Mouse (Mus musculus): Measurements from ENCODE around the gene Lhfpl5. TPM values are rescaled to one million over a fixed set of nuclear protein-coding genes. Genes with fewer than 3 reads are reported as not detected.

The Lhfpl5 gene
- 2.0 and 2.2 TPM in 2 replicates for polyA plus RNA-seq (2014; fragmentation: Nextera tagmentation; extraction: Ambion mirVana)

DNA sequence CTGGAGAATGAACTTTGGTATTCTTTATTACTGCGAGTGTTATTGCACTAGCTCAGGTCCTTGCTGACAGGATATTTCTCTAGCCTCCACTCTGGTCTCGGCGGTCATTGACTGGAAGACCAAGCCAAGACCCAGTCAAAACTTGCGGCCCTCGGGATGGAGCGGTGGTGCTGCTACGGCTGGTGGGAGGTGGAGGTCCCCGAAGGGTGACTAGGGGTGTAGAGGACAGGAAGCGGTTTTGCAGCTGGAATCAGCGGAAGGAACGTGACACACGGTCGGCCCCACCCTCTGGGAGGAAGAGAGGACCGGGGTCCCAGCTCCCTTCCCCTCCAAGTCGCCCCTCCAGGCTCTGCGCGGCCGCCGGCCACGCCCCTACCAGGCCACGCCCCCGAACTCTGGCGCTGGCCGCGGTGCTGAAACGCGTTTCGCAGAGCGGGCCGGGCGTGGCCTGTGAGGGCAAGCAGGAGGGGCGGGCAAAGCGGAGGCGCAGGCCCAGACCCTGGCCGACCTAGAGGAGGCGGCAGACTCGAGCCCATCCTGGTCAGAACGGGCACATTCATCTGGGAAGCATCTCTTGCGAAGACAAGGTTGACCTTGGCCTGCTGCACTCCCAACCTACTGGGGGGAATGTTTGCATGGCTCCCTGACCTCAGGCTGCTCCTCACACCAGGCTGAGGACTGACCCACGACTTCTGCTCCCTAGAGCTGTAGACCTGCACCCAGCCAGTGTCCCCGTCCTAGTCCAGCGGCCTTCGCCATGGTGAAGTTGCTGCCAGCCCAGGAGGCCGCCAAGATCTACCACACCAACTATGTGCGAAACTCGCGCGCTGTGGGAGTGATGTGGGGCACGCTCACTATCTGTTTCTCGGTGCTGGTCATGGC lies at the start of gene Lhfpl5:
Gene Lhfpl5 (plus strand): TSS at position 398 of the 882 bp plus-strand sequence.
- no peaks in the 10 kb centered on the region for H3K27me3 ChIP-seq (ENCODE audit: control insufficient read depth, insufficient read depth, low read length)
- 20% methylated on average over 46 of the region's 50 CpGs for WGBS

DNA sequence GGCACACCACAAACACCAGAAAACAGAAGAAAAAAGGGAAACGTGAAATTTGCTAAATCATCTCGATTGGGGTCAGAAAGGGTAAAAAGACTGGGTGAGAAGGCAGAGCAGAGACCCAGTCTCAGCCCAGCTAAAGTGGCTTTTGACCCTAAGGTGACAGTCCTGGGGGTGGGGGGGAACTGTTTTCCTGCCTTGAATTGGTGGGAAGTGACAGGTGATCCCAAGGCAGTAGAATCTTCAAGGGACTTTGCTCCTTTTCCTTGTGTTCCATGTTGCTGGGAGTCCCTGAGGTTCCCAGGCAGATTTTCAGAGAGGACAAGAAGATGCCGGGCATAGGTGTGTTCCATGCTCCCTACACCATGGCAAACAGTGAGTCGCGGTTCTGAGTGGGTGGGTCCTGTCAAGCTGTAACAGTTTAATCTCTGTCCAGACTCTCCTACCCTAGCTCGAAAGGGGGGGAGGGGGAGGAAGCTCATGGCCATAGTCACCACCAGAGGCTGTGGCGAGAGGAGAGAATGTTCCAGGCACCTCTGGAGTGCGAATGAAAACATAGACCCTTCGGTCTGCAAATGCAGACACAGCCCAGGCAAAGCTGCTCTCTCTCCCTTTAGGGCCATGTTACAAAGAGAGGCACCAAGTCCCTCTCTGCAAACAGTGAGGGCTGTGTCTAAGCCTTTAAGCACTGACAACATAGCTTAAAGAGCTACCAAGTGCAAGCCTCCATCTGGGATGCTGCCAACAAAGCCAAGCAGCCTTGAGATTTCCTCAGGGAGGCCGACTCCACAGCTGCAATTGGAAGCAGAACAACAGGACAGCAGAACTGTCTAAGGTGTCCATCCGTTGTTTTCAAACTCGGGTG lies 48.0 kb upstream of the Lhfpl5 start:
- ATAC-seq (ENCODE audit: low FRiP score), result no peak
- no peak overlapping the region for H3K4me3 ChIP-seq (ENCODE audit: low read depth, low read length)
- peaks cover 10% of the 10 kb centered on the region; the same call in 1 of the 2 replicates for H3K27me3 ChIP-seq (ENCODE audit: control insufficient read depth, insufficient read depth, low read length)
- H3K4me2 ChIP-seq (replicated peaks; ENCODE audit: low read depth, low read length), result no peak overlapping the region
- H3K4me1 ChIP-seq (replicated peaks; ENCODE audit: control insufficient read depth, insufficient read depth, low read length), result 0 out of 2 replicates have a peak, but pooled peaks cover 3% of the 10 kb centered on the region
- H3K27ac ChIP-seq (ENCODE audit: low read depth, low read length), result no peak overlapping the region
- DNase-seq (ENCODE audit: low spot score), result no peak
- WGBS, result 47% methylated on average over 12 of the region's 12 CpGs
- H3K9ac ChIP-seq (ENCODE audit: low read depth, low read length), result no peak overlapping the region
- no peaks in the 10 kb centered on the region for H3K9me3 ChIP-seq (ENCODE audit: control insufficient read depth, low read length)
- H3K36me3 ChIP-seq (ENCODE audit: control insufficient read depth, insufficient read depth, low read length), result no peaks in the 10 kb centered on the region

More for the DNA sequence above, at the start of gene Lhfpl5:
- 0 out of 2 replicates have a peak within 1 kb of the TSS, but pooled peaks have one; percentile 27 for H3K9ac ChIP-seq (ENCODE audit: low read depth, low read length)
- DNase-seq (ENCODE audit: low spot score), result peak; percentile 93
- peak within 1 kb of the TSS; percentile 15 for H3K4me3 ChIP-seq (ENCODE audit: low read depth, low read length)
- no peaks in the 10 kb centered on the region for H3K36me3 ChIP-seq (ENCODE audit: control insufficient read depth, insufficient read depth, low read length)
- 0 out of 2 replicates have a peak, but pooled peaks cover 2% of the 10 kb centered on the region for H3K4me1 ChIP-seq (replicated peaks; ENCODE audit: control insufficient read depth, insufficient read depth, low read length)
- peak; percentile 89 for ATAC-seq (ENCODE audit: low FRiP score)
- H3K4me2 ChIP-seq (replicated peaks; ENCODE audit: low read depth, low read length), result peak within 1 kb of the TSS; percentile 41
- no peak within 1 kb of the TSS for H3K27ac ChIP-seq (ENCODE audit: low read depth, low read length)
- H3K9me3 ChIP-seq (ENCODE audit: control insufficient read depth, low read length), result no peaks in the 10 kb centered on the region

DNA sequence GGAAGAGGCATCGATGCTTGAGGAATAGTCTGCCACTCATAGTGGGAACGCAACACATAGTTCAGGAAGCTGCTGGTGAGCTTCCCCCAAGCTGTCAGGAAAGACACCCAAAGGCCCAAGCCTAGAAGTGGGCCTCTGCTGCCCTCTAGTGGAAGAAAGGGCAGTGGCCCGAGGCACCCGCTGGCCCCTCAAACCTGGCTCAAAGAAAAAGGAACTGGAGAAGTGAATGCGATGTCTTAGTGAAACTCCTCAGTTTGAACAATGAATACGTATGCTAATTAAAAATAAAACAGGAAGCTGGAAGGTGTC lies 47.4 kb upstream of the Lhfpl5 start:
- H3K27ac ChIP-seq (ENCODE audit: low read depth, low read length), result no peak overlapping the region
- peaks cover 11% of the 10 kb centered on the region; the same call in 1 of the 2 replicates for H3K27me3 ChIP-seq (ENCODE audit: control insufficient read depth, insufficient read depth, low read length)
- 7% methylated on average over 6 of the region's 6 CpGs for WGBS
- H3K4me1 ChIP-seq (replicated peaks; ENCODE audit: control insufficient read depth, insufficient read depth, low read length), result 0 out of 2 replicates have a peak, but pooled peaks cover 3% of the 10 kb centered on the region
- H3K4me3 ChIP-seq (ENCODE audit: low read depth, low read length), result no peak overlapping the region
- no peak overlapping the region for H3K9ac ChIP-seq (ENCODE audit: low read depth, low read length)
- no peaks in the 10 kb centered on the region for H3K36me3 ChIP-seq (ENCODE audit: control insufficient read depth, insufficient read depth, low read length)
- H3K9me3 ChIP-seq (ENCODE audit: control insufficient read depth, low read length), result no peaks in the 10 kb centered on the region
- ATAC-seq (ENCODE audit: low FRiP score) (no peak), DNase-seq (ENCODE audit: low spot score) (peak; percentile 91)
- H3K4me2 ChIP-seq (replicated peaks; ENCODE audit: low read depth, low read length), result no peak overlapping the region

DNA sequence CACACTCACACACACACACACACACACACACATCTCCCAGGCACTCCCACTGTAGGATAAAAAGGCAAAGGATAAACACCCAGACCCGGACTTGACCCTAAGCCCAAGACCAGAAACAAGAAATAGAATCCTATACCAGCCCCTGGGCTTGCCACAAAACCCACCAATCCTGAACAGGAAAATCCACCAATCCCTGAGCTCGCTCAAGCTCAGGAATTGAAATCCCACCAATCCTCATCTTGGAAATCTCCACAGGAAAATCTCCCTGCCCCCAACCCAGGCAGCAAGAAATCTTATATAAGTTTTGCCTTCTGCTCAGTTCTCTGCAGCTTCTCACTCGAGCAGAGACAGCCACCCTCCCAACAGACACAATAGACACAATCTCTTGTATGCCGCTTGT lies 46.3 kb upstream of the Lhfpl5 start:
- no peak for ATAC-seq (ENCODE audit: low FRiP score)
- no peak overlapping the region for H3K27ac ChIP-seq (ENCODE audit: low read depth, low read length)
- no peak for DNase-seq (ENCODE audit: low spot score)
- no peak overlapping the region for H3K9ac ChIP-seq (ENCODE audit: low read depth, low read length)
- H3K9me3 ChIP-seq (ENCODE audit: control insufficient read depth, low read length), result no peaks in the 10 kb centered on the region
- no peak overlapping the region for H3K4me3 ChIP-seq (ENCODE audit: low read depth, low read length)
- no peaks in the 10 kb centered on the region for H3K36me3 ChIP-seq (ENCODE audit: control insufficient read depth, insufficient read depth, low read length)
- no peaks in the 10 kb centered on the region for H3K4me1 ChIP-seq (replicated peaks; ENCODE audit: control insufficient read depth, insufficient read depth, low read length)
- WGBS, result 72% methylated on average over 4 of the region's 4 CpGs
- peaks cover 4% of the 10 kb centered on the region; the same call in 1 of the 2 replicates for H3K27me3 ChIP-seq (ENCODE audit: control insufficient read depth, insufficient read depth, low read length)
- no peak overlapping the region for H3K4me2 ChIP-seq (replicated peaks; ENCODE audit: low read depth, low read length)

DNA sequence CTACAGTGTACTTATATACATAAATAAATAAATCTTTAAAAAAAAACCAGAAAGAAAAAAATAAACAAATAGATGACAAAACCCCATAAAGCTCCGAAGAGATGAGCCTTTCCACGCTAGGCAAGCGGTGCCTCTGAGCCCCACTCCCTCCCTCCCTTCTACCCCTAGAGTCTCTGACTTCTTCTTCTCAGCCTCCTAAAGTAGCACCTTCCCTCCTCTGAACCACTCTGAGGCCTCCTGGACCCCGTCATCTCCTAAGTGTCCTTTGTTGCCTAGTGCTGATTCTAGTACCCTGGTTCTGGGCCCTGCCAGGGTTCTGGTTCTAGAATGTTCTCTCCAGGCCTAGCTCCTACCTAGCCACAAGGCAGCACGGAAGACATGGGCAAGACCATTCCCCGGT lies 44.9 kb upstream of the Lhfpl5 start, which contains the start of gene Armc12:
Gene Armc12 (plus strand): TSS at position 301 of the 400 bp plus-strand sequence.
- Histone ChIP-seq H3K4me3 (ENCODE audit: low read depth, low read length) (no peak within 1 kb of the TSS), H3K27me3 (ENCODE audit: control insufficient read depth, insufficient read depth, low read length) (0 out of 2 replicates have a peak, but pooled peaks cover 3% of the 10 kb centered on the region), H3K4me2 (replicated peaks; ENCODE audit: low read depth, low read length) (no peak within 1 kb of the TSS; the same call in 1 of the 2 replicates), H3K9me3 (ENCODE audit: control insufficient read depth, low read length) (no peaks in the 10 kb centered on the region), H3K36me3 (ENCODE audit: control insufficient read depth, insufficient read depth, low read length) (no peaks in the 10 kb centered on the region), H3K4me1 (replicated peaks; ENCODE audit: control insufficient read depth, insufficient read depth, low read length) (no peaks in the 10 kb centered on the region), H3K9ac (ENCODE audit: low read depth, low read length) (no peak within 1 kb of the TSS), H3K27ac (ENCODE audit: low read depth, low read length) (no peak within 1 kb of the TSS)
- ATAC-seq (ENCODE audit: low FRiP score) (no peak), DNase-seq (ENCODE audit: low spot score) (no peak)
- 86% methylated on average over 6 of the region's 6 CpGs for WGBS

DNA sequence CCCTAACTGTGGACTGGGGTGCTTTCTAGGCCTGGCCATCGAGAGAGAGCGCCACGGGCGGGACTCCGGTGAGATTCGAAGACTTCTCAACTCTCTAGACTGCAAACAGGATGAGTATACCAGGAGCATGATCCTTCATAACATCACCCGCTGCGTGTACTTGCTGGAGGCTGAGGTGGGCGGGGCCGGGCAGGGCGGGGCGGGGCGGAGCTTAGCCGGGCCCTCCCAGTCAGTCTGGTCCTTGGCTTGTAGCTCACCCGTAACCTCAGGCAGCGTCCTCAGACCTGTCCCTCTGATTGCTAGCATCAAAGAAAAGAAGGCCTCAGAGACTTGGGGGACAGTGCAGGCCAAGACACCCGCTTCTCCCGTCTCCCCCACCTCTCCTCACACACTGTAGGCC lies 43.5 kb upstream of the Lhfpl5 start:
- DNase-seq (ENCODE audit: low spot score) (peak; percentile 51), ATAC-seq (ENCODE audit: low FRiP score) (no peak)
- H3K4me3 ChIP-seq (ENCODE audit: low read depth, low read length), result no peak overlapping the region
- H3K9ac ChIP-seq (ENCODE audit: low read depth, low read length), result no peak overlapping the region
- WGBS, result 10% methylated on average over 18 of the region's 18 CpGs
- H3K4me1 ChIP-seq (replicated peaks; ENCODE audit: control insufficient read depth, insufficient read depth, low read length), result no peaks in the 10 kb centered on the region
- 0 out of 2 replicates have a peak, but pooled peaks cover 3% of the 10 kb centered on the region for H3K27me3 ChIP-seq (ENCODE audit: control insufficient read depth, insufficient read depth, low read length)
- no peaks in the 10 kb centered on the region for H3K36me3 ChIP-seq (ENCODE audit: control insufficient read depth, insufficient read depth, low read length)
- H3K27ac ChIP-seq (ENCODE audit: low read depth, low read length), result no peak overlapping the region
- H3K4me2 ChIP-seq (replicated peaks; ENCODE audit: low read depth, low read length), result peak overlapping the region; percentile 19; the same call in 1 of the 2 replicates
- no peaks in the 10 kb centered on the region for H3K9me3 ChIP-seq (ENCODE audit: control insufficient read depth, low read length)

DNA sequence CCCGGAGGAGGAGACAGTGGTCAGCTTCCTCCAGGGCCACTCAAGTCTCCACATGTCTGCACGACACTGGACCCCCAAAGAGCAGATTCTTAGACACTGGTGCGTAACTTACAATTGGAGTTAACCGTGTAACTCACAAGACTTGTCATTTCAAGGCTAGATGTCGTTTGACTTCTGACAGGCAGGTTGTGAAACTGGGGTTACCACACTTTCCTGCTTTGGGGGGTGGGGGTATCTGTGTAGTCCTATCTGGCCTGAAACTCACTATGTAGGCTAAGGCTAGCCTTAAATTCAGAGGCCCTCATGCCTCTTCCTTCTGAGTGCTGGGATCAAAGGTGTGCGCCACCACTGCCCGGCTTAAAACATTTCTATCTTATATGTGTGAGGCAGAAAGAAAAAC lies 42.9 kb upstream of the Lhfpl5 start:
- H3K36me3 ChIP-seq (ENCODE audit: control insufficient read depth, insufficient read depth, low read length), result no peaks in the 10 kb centered on the region
- no peaks in the 10 kb centered on the region for H3K4me1 ChIP-seq (replicated peaks; ENCODE audit: control insufficient read depth, insufficient read depth, low read length)
- no peak for DNase-seq (ENCODE audit: low spot score)
- ATAC-seq (ENCODE audit: low FRiP score), result no peak
- 0 out of 2 replicates have a peak, but pooled peaks cover 3% of the 10 kb centered on the region for H3K27me3 ChIP-seq (ENCODE audit: control insufficient read depth, insufficient read depth, low read length)
- no peaks in the 10 kb centered on the region for H3K9me3 ChIP-seq (ENCODE audit: control insufficient read depth, low read length)
- WGBS, result 90% methylated on average over 7 of the region's 7 CpGs
- no peak overlapping the region for H3K4me3 ChIP-seq (ENCODE audit: low read depth, low read length)
- H3K9ac ChIP-seq (ENCODE audit: low read depth, low read length), result no peak overlapping the region
- H3K4me2 ChIP-seq (replicated peaks; ENCODE audit: low read depth, low read length), result no peak overlapping the region
- H3K27ac ChIP-seq (ENCODE audit: low read depth, low read length), result no peak overlapping the region

DNA sequence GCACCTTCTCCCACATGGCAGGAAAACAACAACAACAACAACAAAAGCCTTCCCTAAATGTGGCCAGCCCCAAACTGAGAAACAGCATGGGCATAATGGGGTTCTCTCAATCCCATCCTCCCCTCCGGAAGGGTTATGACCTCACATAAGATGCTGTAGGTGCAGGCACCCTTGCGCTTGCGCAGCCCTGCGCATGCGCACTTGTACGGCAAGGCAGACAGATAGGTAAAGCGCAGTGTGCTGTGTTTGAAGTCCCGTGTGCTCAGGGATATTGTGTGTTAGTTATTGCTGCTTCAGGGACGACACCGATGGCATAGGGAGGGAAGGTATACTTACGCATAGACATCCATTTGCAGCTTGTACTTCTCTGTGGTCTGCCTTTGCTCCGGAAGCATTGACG lies 42.1 kb upstream of the Lhfpl5 start:
- Histone ChIP-seq H3K4me2 (replicated peaks; ENCODE audit: low read depth, low read length) (no peak overlapping the region), H3K4me3 (ENCODE audit: low read depth, low read length) (no peak overlapping the region), H3K27me3 (ENCODE audit: control insufficient read depth, insufficient read depth, low read length) (0 out of 2 replicates have a peak, but pooled peaks cover 3% of the 10 kb centered on the region), H3K4me1 (replicated peaks; ENCODE audit: control insufficient read depth, insufficient read depth, low read length) (no peaks in the 10 kb centered on the region), H3K27ac (ENCODE audit: low read depth, low read length) (no peak overlapping the region), H3K9me3 (ENCODE audit: control insufficient read depth, low read length) (no peaks in the 10 kb centered on the region), H3K9ac (ENCODE audit: low read depth, low read length) (no peak overlapping the region), H3K36me3 (ENCODE audit: control insufficient read depth, insufficient read depth, low read length) (no peaks in the 10 kb centered on the region)
- ATAC-seq (ENCODE audit: low FRiP score) (no peak), DNase-seq (ENCODE audit: low spot score) (no peak)
- 84% methylated on average over 13 of the region's 13 CpGs for WGBS

Measured in hindbrain, embryonic 11.5 days (tissue).